Mouse (Mus musculus) erythroblast, embryonic 14.5 days (primary cell): ENCODE measurements around the gene Tmem86b. TPM values are rescaled to one million over a fixed set of nuclear protein-coding genes. Genes with fewer than 3 reads are reported as not detected.

Source experiments
- H3K27me3 ChIP-seq: 2 replicates; pipeline ENCODE4 v1.6.1; 2012; ENCODE audit warnings: inconsistent platforms; ENCODE audit not compliant: control insufficient read depth
- H3K36me3 ChIP-seq: 2 replicates; pipeline ENCODE4 v1.6.1; 2012; ENCODE audit warnings: mild to moderate bottlenecking, inconsistent platforms; ENCODE audit not compliant: control insufficient read depth
- H3K4me1 ChIP-seq: 2 replicates; pipeline ENCODE4 v1.6.1; 2012; ENCODE audit warnings: inconsistent platforms; ENCODE audit not compliant: control insufficient read depth
- H3K4me3 ChIP-seq: replicated peaks from 2 replicates; pipeline ENCODE3; 2012; ENCODE audit warnings: moderate library complexity, mild to moderate bottlenecking, inconsistent platforms
- H3K9me3 ChIP-seq: 2 replicates; pipeline ENCODE4 v1.6.1; 2012; ENCODE audit warnings: low read length, inconsistent platforms, mixed read lengths; ENCODE audit not compliant: control insufficient read depth
- GATA1 ChIP-seq: IDR thresholded peaks from 2 replicates; pipeline ENCODE4 v1.6.1; 2012; ENCODE audit warnings: low read length, inconsistent platforms, mixed read lengths
- TAL1 ChIP-seq: IDR thresholded peaks from 3 replicates; pipeline ENCODE4 v1.6.1; 2012; ENCODE audit warnings: low read length, inconsistent platforms, mixed read lengths
- polyA plus RNA-seq: library from polyadenylated mRNA; stranded (reverse); fragments of >175 nt; gene quantifications from 2 replicates; pipeline ENCODE4 v1.2.3, GENCODE M21; 2012

The Tmem86b gene
- polyA plus RNA-seq, 1 experiment: 2.7 TPM

DNA sequence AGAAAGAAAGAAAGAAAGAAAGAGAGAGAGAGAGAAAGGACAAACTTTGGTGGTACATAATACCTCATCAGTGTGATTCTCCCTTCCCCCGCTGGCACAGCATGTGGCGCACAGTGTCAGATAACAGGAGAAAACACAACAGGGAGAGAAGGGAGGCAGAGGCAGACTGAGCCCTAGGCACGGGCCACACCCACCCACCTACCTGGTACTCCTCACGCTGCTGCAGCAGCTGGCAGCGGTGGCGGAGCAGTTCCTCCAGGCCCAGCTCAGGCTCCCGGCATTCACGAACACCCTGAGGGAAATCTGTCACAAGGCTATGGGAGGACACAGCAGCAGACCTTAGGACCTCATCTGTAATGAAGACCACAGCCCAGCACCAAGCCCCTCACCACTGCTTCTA, 32.0 kb upstream of the Tmem86b start:
- Histone ChIP-seq H3K27me3 (no peaks in the 10 kb centered on the region), H3K4me3 (no peak overlapping the region), H3K9me3 (no peaks in the 10 kb centered on the region), H3K4me1 (peaks cover 36% of the 10 kb centered on the region), H3K36me3 (peaks cover 58% of the 10 kb centered on the region)
- no peak for TF ChIP-seq TAL1
- TF ChIP-seq GATA1: no peak

DNA sequence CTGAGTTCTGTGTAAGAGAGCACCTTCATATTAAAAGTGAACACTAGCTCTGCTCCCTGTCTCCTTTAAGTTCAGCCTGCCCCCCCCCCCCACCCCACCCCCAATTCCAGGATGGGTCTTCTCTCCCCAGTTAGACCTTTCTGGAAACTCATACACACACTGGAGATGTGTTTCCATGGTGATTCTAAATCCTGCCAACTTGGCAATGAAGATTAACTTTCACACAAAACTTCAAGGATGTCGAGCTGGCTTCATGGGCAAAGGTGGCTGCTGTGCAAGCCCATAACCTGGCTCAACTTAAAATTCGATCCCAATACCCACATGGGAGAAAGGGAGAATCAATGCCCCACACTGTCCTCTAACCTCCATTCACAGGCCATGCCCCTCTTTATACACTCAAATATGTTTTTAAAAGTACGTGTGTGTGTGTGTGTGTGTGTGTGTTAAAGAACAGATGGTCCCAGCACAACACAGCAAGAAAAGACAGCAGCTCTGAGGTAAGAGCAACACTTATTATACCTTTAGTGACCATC, 28.8 kb upstream of the Tmem86b start:
- peak overlapping the region; percentile 83 for H3K4me3 ChIP-seq

DNA sequence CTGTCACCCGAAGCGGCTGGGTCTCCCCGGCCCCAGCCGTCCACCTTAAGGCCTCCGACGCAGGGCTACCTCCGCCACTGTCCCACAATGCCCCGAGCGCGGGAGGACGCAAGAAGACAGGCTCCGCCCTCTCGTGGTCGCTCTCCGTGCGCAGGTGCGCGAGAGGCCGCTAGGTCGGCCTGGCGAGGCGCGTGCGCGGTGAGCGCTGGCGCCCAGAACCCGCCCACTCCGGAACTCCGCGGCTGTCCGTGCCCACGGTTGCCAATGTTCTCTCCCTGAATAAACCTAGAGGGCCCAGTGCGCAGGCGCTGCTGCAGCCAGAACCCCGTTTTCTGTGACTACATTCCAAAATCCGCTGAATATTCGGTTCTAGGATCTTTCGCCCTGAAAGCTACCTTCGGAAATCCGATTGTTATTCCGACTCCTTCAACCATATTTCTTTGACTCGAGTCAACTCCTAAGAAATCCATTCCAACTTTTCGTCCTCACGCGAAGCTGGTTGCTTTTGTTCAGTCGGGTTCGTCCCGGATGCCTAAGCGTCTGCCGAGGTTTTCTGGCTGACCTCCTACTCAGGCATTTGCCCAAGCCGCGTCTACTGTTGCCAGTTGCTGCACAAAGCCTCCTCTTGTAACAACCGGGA, 27.8 kb upstream of the Tmem86b start, which contains the start of gene Ppp6r1:
Ppp6r1 (minus strand) TSS at position 108 of the 640 bp plus-strand sequence.
- Histone ChIP-seq H3K9me3 (no peaks in the 10 kb centered on the region), H3K36me3 (peaks cover 60% of the 10 kb centered on the region), H3K4me3 (peak within 1 kb of the TSS; percentile 83), H3K4me1 (peaks cover 65% of the 10 kb centered on the region), H3K27me3 (no peaks in the 10 kb centered on the region)
- TF ChIP-seq TAL1: no peak
- TF ChIP-seq GATA1: no peak

More for the DNA sequence above, 28.8 kb upstream of the Tmem86b start:
- Histone ChIP-seq H3K9me3 (no peaks in the 10 kb centered on the region), H3K36me3 (peaks cover 60% of the 10 kb centered on the region), H3K4me1 (peaks cover 61% of the 10 kb centered on the region), H3K27me3 (no peaks in the 10 kb centered on the region)
- TF ChIP-seq GATA1 (no peak), TAL1 (no peak)

DNA sequence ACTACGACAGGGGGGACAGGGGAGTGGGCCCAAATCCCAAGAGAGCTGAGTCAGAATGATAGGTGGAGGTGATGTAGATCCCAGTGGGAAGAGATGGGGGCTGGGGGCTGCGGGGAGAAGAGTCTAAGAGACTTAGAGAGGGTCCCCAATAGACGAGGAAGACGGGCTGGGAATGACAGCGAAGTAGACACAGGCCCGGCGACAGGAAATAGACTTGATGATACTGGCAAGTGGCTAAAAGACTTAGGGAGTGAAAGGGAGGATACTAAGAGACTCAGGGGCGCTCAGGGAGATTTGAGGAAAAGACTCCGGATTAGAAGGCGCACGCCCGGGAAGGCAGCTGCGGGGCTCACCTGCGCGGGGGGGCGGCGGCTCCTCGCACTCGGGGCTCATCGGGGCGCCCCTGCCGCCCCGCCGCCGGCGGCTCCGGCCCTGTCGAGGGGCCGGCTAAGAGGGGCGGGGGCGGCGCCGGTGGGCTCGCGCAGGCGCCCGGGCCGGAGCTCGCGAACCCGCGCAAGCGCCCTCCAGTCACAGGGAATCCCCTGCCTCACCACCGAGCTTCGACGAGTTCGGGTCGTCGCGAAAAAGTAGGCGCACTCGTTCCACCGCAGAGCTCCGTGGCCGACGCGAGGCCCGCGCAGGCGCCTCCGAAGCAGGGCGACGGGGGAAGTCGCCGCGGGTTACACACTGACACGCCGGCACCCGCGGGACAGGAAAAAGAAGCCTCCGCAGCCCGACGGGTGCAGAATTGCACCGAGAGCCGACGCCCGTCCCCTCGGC, 27.1 kb upstream of the Tmem86b start:
- TF ChIP-seq GATA1 (no peak), TAL1 (no peak)
- Histone ChIP-seq H3K36me3 (peaks cover 64% of the 10 kb centered on the region), H3K27me3 (no peaks in the 10 kb centered on the region), H3K4me1 (peaks cover 68% of the 10 kb centered on the region), H3K4me3 (peak overlapping the region; percentile 83), H3K9me3 (no peaks in the 10 kb centered on the region)

DNA sequence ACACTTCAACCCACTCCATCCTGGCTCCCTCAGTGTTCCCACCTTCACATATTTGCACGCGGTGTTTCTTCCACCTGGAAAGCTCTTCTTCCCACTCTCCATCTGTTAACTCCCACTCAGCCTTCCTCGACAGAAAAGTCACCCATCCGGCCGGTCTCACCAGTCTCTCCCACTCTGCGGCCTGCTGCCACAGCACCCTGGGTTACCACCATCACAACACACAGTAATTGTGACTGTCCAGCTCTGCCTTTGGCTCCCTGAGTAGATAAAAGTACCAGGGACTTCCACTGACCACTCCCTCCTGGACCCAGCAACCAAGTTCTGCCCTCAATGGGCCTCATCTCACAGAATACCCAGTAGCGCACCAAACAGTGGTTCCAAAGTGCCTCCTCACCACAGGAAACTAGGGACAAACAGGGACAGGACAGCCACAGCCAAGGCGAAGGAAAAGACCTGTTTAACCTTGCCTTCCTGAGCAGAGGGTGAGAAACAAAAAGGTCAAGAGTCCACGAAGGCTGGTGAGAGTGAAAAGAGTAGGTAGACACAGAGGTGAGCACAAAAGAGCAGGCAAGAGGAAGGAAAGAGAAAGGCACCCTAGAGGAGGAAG, 26.4 kb upstream of the Tmem86b start:
- Histone ChIP-seq H3K4me1 (peaks cover 70% of the 10 kb centered on the region), H3K36me3 (peaks cover 67% of the 10 kb centered on the region)
- TF ChIP-seq TAL1 (no peak), GATA1 (no peak)

DNA sequence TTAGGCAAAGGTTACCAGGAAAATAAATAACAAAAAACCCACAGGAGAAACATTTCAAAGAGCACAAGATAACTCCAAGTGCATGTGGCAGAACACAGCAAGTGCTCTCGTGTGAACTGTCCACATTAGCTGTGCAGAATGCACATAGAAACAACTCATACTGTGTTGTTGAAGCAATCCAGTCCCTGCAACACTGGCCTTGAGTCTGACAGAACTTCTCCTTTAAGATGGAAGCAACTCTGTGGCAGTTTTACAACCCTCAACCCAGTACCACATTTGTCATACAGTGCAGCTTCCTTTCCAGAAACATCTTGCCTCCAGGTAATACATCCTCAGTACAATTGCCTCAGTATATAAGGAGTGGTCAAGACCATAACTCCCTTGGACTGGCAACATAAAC, 25.6 kb upstream of the Tmem86b start:
- Histone ChIP-seq H3K9me3 (no peaks in the 10 kb centered on the region), H3K4me1 (peaks cover 74% of the 10 kb centered on the region), H3K36me3 (peaks cover 68% of the 10 kb centered on the region), H3K4me3 (peak overlapping the region; percentile 83), H3K27me3 (no peaks in the 10 kb centered on the region)
- TF ChIP-seq TAL1: no peak
- no peak for TF ChIP-seq GATA1

More for the DNA sequence above, 26.4 kb upstream of the Tmem86b start:
- Histone ChIP-seq H3K4me3 (peak overlapping the region; percentile 83), H3K9me3 (no peaks in the 10 kb centered on the region), H3K27me3 (no peaks in the 10 kb centered on the region)

DNA sequence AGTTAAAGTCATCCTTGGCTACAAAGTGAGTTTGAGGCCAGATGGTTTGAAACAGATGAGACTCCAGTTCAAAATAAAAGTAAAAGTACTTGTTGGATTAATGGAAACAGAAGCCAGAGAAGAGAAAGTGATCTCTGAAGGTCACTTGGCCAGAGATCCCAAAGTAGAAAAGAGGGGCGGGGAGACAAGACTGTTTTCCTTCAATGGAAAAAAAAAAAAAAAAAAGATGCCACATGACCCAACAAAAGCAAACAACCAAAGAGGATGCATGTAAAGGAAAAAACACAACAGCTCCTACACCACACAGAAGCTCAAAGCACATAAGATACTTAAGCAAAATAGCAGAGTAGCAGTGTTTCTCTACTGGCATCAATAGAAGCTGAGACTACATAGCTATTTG, 24.7 kb upstream of the Tmem86b start:
- TF ChIP-seq TAL1 (no peak), GATA1 (no peak)
- H3K36me3 ChIP-seq: peaks cover 68% of the 10 kb centered on the region
- no peak overlapping the region for H3K4me3 ChIP-seq
- peaks cover 78% of the 10 kb centered on the region for H3K4me1 ChIP-seq
- no peaks in the 10 kb centered on the region for H3K27me3 ChIP-seq
- peaks cover 6% of the 10 kb centered on the region for H3K9me3 ChIP-seq

DNA sequence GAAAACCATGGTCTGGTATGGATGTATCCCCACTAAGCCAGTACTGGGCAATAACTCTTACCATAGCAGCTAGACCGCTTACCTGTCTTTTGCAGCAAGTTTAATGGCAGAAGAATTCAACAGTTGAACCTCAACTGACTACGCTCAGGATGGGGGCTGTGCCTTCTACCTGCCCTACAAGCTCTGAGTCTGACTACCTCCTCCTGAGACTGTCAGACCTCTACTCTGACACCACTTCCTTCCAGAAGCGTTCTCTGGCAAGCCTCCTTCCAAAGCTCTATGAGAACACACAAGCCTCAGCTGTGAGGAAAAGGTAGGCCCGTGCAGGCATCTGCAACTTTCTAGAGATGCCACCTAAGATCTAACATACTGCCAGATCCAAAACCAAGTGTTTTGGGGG, 24.2 kb upstream of the Tmem86b start:
- Histone ChIP-seq H3K27me3 (no peaks in the 10 kb centered on the region), H3K36me3 (peaks cover 67% of the 10 kb centered on the region), H3K9me3 (peaks cover 9% of the 10 kb centered on the region), H3K4me1 (peaks cover 75% of the 10 kb centered on the region), H3K4me3 (no peak overlapping the region)
- TF ChIP-seq TAL1 (no peak), GATA1 (no peak)

DNA sequence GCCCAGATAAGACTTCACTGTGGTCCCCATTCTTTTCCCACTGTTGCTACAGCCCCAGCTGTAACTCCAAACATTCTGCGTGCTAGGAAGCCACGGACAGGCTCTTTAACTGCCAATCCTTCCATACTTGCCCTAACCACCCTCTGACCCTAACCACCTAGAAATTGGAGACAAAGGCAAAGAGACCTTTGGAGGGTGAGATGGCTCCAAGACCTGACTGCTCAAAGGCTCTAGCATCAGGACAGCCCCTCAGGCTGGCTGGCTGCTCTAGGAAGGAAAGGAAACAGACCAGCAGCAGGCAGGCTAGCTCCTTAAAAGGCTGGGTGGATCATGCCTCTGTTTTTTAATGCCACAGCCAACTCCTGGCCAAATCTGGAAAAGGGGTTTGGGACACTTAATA, 23.0 kb upstream of the Tmem86b start:
- H3K4me3 ChIP-seq: no peak overlapping the region
- H3K36me3 ChIP-seq: peaks cover 72% of the 10 kb centered on the region

More for the DNA sequence above, 23.0 kb upstream of the Tmem86b start:
- TF ChIP-seq GATA1: no peak
- TF ChIP-seq TAL1: no peak
- Histone ChIP-seq H3K4me1 (peaks cover 63% of the 10 kb centered on the region), H3K9me3 (peaks cover 14% of the 10 kb centered on the region), H3K27me3 (no peaks in the 10 kb centered on the region)
